Mouse (Mus musculus) liver, embryonic 16.5 days (tissue): ENCODE data around the gene Zfp277. TPM values are rescaled to one million over a fixed set of nuclear protein-coding genes. Genes with fewer than 3 reads are reported as not detected.

ENCODE experiments used
- ATAC-seq: fragments of 200-750 bp; cut with Nextera tagmentation; 2 replicates; pipeline ENCODE4 v1.8.0; 2017; ENCODE audit warnings: low read depth, mild to moderate bottlenecking, moderate number of reproducible peaks, moderate library complexity
- H3K27ac ChIP-seq: fragments of 300-500 bp; sonication (generic); 2 replicates; pipeline ENCODE4 v1.5.1; 2014; ENCODE audit warnings: mild to moderate bottlenecking, low read length
- H3K27me3 ChIP-seq: fragments of 300-500 bp; sonication (generic); 2 replicates; pipeline ENCODE4 v1.6.1; 2014; ENCODE audit warnings: low read depth, low read length, mixed read lengths; ENCODE audit not compliant: control insufficient read depth, insufficient read depth
- H3K36me3 ChIP-seq: fragments of 300-500 bp; sonication (generic); 2 replicates; pipeline ENCODE4 v1.6.1; 2014; ENCODE audit warnings: mild to moderate bottlenecking; ENCODE audit not compliant: control insufficient read depth, insufficient read depth
- H3K4me1 ChIP-seq: fragments of 300-500 bp; sonication (generic); 2 replicates; pipeline ENCODE4 v1.6.1; 2014; ENCODE audit warnings: low read depth, low read length, mixed read lengths; ENCODE audit not compliant: control insufficient read depth
- H3K4me2 ChIP-seq: fragments of 300-500 bp; sonication (generic); 2 replicates; pipeline ENCODE4 v1.6.1; 2014; ENCODE audit warnings: low read depth, low read length, mixed read lengths
- H3K4me3 ChIP-seq: fragments of 300-500 bp; sonication (generic); 2 replicates; pipeline ENCODE4 v1.5.1; 2014; ENCODE audit warnings: low read depth, mild to moderate bottlenecking, low read length
- H3K9ac ChIP-seq: fragments of 300-500 bp; sonication (generic); 2 replicates; pipeline ENCODE4 v1.6.1; 2014; ENCODE audit warnings: low read depth, low read length
- H3K9me3 ChIP-seq: fragments of 300-500 bp; sonication (generic); replicated peaks from 2 replicates; pipeline ENCODE4 v1.6.1; 2016; ENCODE audit warnings: low read length; ENCODE audit not compliant: control insufficient read depth
- WGBS: fragments of 180-500 bp; shearing (Covaris S2); extraction: QIAGEN DNeasy Blood & Tissue Kit; methylation state at CpG from one replicate; pipeline ENCODE4 v1.1.7; 2014; ENCODE audit not compliant: insufficient replicate concordance; 5-methylcytosine and 5-hydroxymethylcytosine counted together
- polyA plus RNA-seq: library from polyadenylated mRNA; unstranded; fragments of >200 nt; fragmentation: Nextera tagmentation; extraction: Ambion mirVana; gene quantifications from 2 replicates; pipeline ENCODE4 v1.2.1, GENCODE M21; 2015

Gene Zfp277
- polyA plus RNA-seq, 1 experiment from 2014 or later: 6.1 TPM

DNA sequence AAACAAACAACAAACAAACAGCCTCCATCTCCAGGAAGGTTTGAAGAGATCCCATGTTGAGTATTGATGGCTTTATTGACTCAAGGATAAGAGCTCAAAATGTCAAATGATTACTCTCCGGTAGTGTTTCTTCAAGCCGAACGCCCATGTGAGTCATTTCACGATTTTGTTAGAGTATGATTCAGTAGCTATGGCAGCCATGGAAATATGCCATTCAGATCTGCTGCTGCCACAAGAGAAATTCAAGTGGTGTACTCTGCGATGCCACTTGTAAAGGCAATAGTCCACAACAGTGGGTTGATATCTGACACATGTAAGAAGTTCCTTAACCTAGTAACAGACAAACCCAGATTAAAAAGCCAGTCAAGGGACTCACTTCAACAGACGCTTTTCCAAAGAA, 62.0 kb downstream of the Zfp277 start:
- H3K36me3 ChIP-seq: no peaks in the 10 kb centered on the region
- H3K9me3 ChIP-seq: no peaks in the 10 kb centered on the region
- ATAC-seq: no peak
- H3K27me3 ChIP-seq: no peaks in the 10 kb centered on the region
- no peak overlapping the region for H3K4me2 ChIP-seq
- no peaks in the 10 kb centered on the region for H3K4me1 ChIP-seq
- H3K4me3 ChIP-seq: no peak overlapping the region
- WGBS: 74% methylated on average over 6 of the region's 6 CpGs
- H3K27ac ChIP-seq: no peak overlapping the region
- H3K9ac ChIP-seq: no peak overlapping the region

DNA sequence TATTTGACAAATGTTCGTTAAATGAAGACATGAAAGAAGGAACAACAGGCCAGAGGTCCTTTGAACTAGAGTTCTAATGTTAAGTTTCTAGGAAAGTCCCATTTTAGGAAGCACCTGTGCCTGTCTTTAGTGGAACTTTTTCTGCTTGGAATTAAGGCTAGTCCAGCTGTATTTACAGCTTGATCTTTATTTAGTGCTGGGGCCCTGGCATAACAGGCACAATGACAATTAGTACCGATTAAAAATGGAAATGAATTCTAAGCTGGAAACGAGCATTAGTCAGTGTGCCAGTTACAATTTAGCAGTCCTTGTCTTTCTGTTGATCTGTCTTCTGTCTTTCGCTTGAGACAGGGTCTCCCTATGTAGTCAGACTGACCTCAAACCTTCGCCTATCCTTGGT, 63.2 kb downstream of the Zfp277 start:
- H3K9me3 ChIP-seq: no peaks in the 10 kb centered on the region
- H3K4me1 ChIP-seq: no peaks in the 10 kb centered on the region
- no peak for ATAC-seq
- H3K4me2 ChIP-seq: no peak overlapping the region
- H3K27ac ChIP-seq: no peak overlapping the region
- no peaks in the 10 kb centered on the region for H3K36me3 ChIP-seq
- no peaks in the 10 kb centered on the region for H3K27me3 ChIP-seq
- no peak overlapping the region for H3K9ac ChIP-seq
- H3K4me3 ChIP-seq: no peak overlapping the region
- WGBS: 68% methylated on average over 5 of the region's 5 CpGs

DNA sequence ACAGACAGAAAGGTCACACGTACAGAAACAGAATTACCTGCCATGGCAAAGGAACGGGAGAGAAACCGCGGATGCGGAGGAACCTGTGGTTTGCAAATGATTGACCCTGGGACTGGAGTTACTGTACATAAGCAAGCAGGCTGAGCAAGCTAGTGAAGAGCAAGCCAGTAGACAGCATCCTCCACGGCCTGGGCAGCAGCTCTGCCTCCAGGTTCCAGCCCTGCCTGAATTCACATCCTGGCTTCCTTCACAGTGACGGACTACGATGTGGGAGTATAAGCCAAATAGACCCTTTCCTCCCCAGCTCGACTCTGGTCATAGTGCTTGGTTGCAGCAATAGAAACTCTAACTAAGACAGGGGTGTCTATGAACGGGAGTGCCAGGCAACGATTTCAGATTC, 63.9 kb downstream of the Zfp277 start:
- Histone ChIP-seq H3K36me3 (no peaks in the 10 kb centered on the region), H3K4me1 (no peaks in the 10 kb centered on the region), H3K27me3 (no peaks in the 10 kb centered on the region), H3K4me2 (no peak overlapping the region), H3K9me3 (no peaks in the 10 kb centered on the region), H3K4me3 (no peak overlapping the region), H3K27ac (no peak overlapping the region), H3K9ac (no peak overlapping the region)
- no peak for ATAC-seq
- 78% methylated on average over 11 of the region's 11 CpGs for WGBS

DNA sequence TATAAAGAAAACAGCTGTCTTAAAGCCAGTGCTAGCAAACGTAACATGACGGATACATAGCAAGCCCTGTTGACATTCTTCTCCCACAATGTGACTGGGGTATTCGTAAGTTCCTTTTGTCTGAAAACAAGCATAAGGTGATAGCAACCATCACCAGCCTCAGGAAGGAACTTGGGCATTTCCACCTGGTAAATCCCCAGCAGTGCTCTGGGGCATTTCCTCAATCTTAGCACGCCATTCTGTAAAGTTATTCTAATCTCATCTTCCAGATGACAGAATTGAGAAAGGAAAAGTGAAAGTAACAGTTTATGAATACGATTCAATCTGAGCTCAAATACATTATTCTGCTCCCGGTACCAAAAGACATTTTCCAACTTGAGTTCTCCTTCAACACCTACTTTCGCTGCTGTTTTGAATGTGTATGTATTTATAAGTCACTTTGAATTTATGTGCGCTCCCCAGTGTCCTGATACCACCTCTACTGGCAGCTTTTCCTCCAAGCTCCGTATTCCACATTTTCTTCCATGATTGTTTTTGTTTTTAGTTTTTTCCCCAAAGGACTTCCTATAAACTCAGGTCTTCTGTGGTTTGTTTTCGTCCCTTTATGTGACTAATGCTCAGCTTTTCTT, 64.4 kb downstream of the Zfp277 start:
- Histone ChIP-seq H3K4me2 (no peak overlapping the region), H3K9ac (no peak overlapping the region), H3K9me3 (no peaks in the 10 kb centered on the region), H3K27me3 (no peaks in the 10 kb centered on the region), H3K4me1 (no peaks in the 10 kb centered on the region), H3K4me3 (no peak overlapping the region), H3K36me3 (no peaks in the 10 kb centered on the region), H3K27ac (no peak overlapping the region)
- no peak for ATAC-seq
- 66% methylated on average over 10 of the region's 10 CpGs for WGBS

GRCm38 (mm10) chr12:40379538-40379923, 66.2 kb downstream of the Zfp277 start:
- Histone ChIP-seq H3K4me2 (no peak overlapping the region), H3K27ac (no peak overlapping the region), H3K9ac (no peak overlapping the region), H3K9me3 (no peaks in the 10 kb centered on the region), H3K36me3 (no peaks in the 10 kb centered on the region), H3K27me3 (no peaks in the 10 kb centered on the region), H3K4me3 (no peak overlapping the region), H3K4me1 (no peaks in the 10 kb centered on the region)
- no peak for ATAC-seq
- WGBS: 28% methylated on average over 4 of the region's 4 CpGs

DNA sequence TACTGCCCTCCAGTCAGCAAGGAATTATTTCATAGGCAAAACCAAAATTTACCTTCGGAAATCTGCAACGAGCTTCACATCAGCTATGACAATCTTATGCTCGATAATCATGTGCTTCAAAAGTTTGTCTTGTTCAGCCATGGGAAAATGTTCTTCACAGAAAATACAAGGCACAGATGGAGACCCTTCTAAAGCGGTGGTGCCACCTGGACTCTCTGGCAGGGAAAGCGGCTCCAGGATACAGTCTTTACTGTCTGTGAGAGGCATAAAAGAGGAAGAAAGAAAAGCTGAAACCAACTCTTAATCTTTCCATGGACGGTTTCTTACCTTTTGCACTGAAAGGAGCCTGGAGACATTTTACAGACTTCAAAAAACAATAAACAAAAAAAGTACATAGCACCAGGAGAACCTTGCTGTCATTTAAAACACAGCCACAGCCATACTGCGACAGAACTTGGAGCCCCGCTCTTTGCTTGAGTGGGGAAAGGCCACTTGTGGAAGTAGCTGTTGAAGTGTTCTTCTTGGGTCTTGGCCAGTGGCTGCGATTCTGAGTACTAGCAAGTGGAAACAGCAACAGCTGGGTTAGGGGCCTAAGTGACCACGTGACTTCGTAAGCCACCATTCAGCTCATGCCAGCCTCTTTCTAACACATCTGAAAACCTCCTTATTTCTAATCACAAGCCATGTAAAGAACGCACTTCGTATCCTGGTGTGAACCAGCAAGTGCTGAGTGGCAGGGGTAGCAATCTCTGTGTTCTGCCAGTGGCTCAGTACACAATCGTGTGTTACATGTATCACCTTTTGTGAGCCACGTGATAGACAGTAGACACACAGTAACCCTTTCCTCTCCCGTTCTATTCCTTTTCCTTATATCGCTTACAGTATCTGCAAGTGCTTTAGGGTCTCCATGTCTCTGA, 66.8 kb downstream of the Zfp277 start:
- no peak overlapping the region for H3K9ac ChIP-seq
- H3K36me3 ChIP-seq: no peaks in the 10 kb centered on the region
- no peaks in the 10 kb centered on the region for H3K9me3 ChIP-seq
- H3K4me1 ChIP-seq: no peaks in the 10 kb centered on the region
- no peaks in the 10 kb centered on the region for H3K27me3 ChIP-seq
- no peak overlapping the region for H3K27ac ChIP-seq
- H3K4me3 ChIP-seq: no peak overlapping the region
- no peak overlapping the region for H3K4me2 ChIP-seq
- WGBS: 71% methylated on average over 17 of the region's 17 CpGs
- ATAC-seq: no peak

DNA sequence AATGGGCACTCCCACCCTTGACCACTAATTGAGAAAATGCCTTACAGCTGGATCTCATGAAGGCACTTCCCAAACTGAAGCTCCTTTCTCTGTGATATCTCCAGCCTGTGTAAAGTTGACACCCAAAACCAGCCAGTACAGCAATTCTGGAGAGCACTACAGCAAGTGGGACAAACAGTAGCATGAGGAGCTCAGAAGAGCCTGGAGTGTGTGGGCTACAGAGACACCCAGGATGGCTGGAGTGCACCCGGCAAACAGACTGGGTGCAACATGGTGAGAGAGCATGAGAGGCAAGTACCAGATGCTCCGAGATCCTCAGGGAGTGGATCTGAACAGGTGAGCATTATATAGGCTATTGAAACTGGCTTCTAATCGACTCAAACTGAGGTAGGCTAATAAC, 93.8 kb downstream of the Zfp277 start:
- Histone ChIP-seq H3K4me2 (no peak overlapping the region), H3K36me3 (no peaks in the 10 kb centered on the region), H3K9ac (no peak overlapping the region), H3K27ac (no peak overlapping the region), H3K27me3 (no peaks in the 10 kb centered on the region), H3K9me3 (no peaks in the 10 kb centered on the region), H3K4me1 (no peaks in the 10 kb centered on the region), H3K4me3 (no peak overlapping the region)
- ATAC-seq: no peak
- WGBS: 62% methylated on average over 3 of the region's 3 CpGs

DNA sequence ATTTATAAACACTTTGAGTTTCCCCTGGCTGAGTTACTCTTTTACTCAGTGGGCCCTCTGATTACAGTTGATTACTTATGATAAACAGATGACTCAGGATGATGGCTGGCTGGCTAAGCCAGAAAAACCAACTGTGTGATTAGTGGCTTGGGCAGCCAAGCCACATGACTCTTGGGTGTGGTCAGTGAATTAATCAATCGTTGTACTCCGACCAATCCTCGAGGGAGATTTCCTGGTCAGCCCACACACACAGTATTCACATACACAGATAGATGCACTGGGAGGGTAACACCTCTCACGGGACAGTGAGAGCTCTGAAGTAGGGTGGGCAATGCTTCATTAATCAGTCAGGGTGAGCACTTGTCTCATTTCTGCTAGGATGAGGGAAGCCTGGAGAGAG, 97.5 kb downstream of the Zfp277 start:
- no peak for ATAC-seq
- WGBS: 56% methylated on average over 4 of the region's 4 CpGs
- Histone ChIP-seq H3K4me3 (no peak overlapping the region), H3K4me2 (no peak overlapping the region), H3K9ac (no peak overlapping the region), H3K4me1 (no peaks in the 10 kb centered on the region), H3K36me3 (no peaks in the 10 kb centered on the region), H3K27ac (no peak overlapping the region), H3K27me3 (no peaks in the 10 kb centered on the region), H3K9me3 (no peaks in the 10 kb centered on the region)

DNA sequence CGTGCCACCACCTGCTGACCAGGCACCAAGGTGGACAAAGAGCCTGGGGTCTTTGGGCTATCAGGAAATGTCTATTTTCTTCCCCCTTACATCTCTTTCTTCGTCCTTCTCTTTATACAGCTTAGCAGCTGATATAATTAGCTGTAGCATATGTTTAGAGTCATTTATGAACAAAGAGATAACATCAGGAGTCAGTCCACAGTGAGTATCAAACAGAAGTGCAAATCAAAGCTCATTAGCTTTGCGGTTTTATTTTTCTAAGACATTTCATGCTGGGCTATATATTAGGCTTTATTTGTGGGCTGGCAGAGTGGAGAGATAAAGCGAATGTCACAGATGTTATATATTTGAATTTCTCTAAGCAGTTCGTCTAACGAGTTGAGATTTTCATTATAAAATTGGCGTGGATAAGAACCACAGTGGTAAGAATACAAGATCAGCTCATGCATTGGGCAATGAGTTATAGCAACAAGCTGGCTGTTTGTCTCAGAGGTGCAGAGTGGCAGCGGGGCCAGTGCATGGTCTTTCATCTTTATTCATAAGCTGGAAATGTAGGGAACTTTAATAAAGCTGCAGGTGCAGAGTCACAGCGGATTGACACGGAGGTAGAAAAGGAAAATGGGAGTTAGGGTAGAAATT, 98.5 kb downstream of the Zfp277 start:
- no peak overlapping the region for H3K27ac ChIP-seq
- WGBS: 68% methylated on average over 10 of the region's 10 CpGs
- no peak for ATAC-seq

More for the DNA sequence above, 98.5 kb downstream of the Zfp277 start:
- Histone ChIP-seq H3K4me3 (no peak overlapping the region), H3K27me3 (no peaks in the 10 kb centered on the region), H3K9ac (no peak overlapping the region), H3K4me2 (no peak overlapping the region), H3K4me1 (no peaks in the 10 kb centered on the region), H3K36me3 (no peaks in the 10 kb centered on the region), H3K9me3 (no peaks in the 10 kb centered on the region)
